Mouse (Mus musculus) c-Kit-positive CD71-positive TER-119-negative erythroid progenitor cells, embryonic 14.5 days (primary cell): ENCODE measurements at regions not wholly inside any gene's neighbourhood (a gene's known extent, or its start where the extent isn't known, plus 50 kb on each side); places are given as distances from the start of the nearest gene placed in this dataset.

Experiments used
- DNase-seq: peaks from one replicate; pipeline ENCODE4 v3.0.0-alpha.2; 2013; ENCODE audit warnings: low read depth

GRCm38 (mm10) chr12:77667151-77667874 is 429.4 kb downstream of the Fut8 start:
- no peak for DNase-seq

- peak; percentile 22 for DNase-seq
Measured at GRCm38 (mm10) chr12:77667875-77668204, 429.9 kb downstream of the Fut8 start.

GRCm38 (mm10) chr12:77670531-77670930 is 432.6 kb downstream of the Fut8 start:
- DNase-seq, result no peak

- DNase-seq, result no peak
Measured at GRCm38 (mm10) chr12:77674352-77674751, 436.4 kb downstream of the Fut8 start.

GRCm38 (mm10) chr12:77674755-77675154 is 436.8 kb downstream of the Fut8 start:
- peak; percentile 25 for DNase-seq

GRCm38 (mm10) chr12:77678040-77678439 is 440.1 kb downstream of the Fut8 start:
- no peak for DNase-seq

DNA sequence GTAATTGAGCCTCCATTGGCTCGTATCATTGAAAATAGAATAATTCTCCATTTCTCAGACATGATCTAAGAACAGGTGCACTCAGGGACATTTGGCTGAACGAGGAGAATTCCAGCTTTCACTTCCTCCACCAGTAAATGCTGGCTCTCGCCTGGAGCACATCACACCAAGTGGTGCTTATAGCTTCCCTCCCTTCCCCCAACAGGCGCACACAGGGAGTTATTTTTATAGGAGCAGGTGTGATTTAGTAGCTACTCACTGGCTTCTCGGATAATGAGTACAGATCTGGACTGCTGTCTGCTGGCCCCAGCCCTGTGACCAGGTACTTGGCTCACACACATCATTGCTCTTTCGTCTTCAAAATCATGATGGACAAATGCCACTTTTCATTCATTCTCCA is 456.2 kb downstream of the Fut8 start:
- DNase-seq, result no peak

GRCm38 (mm10) chr12:77696039-77696631 is 458.2 kb downstream of the Fut8 start:
- DNase-seq, result no peak

DNA sequence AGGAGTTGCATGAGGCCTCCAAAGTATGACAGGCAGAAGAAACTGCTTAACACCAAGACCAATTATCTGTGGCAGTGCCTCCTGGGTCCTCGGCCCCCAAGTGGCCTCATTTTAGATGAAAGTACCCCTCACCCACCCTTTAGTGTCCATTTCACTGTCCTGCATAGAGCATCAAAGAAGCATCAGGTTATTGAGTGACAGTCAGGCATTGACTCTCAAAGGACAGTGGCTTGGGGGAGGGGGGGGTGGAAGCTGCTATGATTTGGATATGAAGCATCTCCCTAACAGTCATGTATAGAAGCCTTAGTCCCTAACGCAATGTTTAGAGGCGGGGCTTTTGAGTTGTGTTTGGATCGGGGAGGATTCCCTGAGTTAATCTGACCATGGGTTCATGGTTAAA is 458.7 kb downstream of the Fut8 start:
- DNase-seq, result no peak

GRCm38 (mm10) chr12:77698088-77698487 is 460.2 kb downstream of the Fut8 start:
- DNase-seq, result no peak

GRCm38 (mm10) chr12:77699896-77700605 is 462.1 kb downstream of the Fut8 start:
- DNase-seq, result no peak

DNA sequence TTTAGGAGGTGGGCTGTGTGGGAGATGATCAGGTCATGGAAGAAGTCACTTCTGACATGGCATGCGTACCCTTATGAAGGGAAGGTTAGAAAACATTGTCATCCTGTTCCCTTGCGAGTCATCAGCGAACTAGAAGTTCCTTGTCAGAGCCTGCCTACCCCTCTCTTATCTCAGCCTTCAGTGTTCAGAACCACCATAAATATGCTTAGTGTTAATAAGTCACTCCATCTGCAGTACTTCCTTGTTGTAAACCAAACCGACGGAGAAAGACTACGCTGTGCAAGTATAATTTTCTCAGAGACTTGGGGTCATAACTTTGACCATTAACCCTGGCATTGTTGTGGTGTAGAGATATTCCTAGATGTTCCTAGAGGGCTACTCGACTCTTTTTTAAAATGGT is 477.6 kb downstream of the Fut8 start:
- DNase-seq, result no peak

DNA sequence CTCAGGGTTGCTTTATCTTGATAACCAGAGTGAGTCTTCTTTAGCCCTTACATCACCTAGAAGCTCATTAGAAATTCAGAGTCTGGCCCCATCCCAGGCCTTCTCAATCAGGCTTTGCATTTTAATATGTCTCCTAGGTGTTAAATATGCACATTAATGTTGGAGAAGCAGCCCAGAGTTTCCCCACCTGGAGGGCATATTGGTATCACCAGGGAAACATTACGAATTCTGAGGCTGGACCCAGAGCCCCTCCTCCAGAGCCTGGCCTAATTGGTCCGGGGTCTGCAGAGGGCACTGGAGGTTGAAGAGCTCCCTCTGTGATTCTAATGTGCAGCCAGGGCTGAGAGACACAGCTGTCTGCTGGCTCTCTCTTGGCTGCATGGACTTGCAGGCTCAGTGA is 478.1 kb downstream of the Fut8 start:
- DNase-seq, result no peak

- no peak for DNase-seq
Measured at GRCm38 (mm10) chr12:77727766-77728165, 466.3 kb upstream of the Gm6657 start.

DNA sequence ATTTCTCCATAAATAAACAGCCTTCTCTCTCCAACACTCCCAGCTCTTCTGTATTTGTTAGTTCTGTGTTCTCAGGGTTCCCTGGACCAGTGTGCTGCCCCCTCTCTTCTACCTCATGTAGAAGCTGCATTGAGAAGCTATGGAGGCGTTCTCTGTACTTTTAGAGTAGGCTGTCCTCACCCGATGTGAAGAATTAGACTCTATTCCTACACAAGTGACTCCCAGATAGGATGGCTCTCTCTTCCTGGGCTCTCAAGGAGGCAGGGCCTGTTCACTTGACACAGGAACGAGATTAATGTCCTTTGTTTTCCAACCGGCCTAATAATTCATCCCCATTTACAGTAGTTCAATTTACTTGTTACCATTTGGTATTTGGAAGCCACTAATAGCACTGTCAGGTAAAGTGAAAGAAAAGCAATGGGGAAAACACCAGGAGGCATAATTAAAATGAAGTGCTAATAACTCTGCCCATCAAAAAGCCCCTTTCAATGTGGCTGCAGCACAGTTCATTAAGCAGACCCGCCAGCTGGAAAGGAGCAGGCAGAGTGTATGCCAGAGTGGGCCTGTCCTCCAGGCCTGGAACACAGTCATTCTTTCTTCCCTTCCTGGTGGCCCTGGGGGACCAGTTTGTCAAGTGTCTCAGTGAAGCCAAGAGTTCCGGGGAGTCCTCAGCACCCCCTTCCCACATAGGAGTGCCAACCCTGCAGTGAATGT is 454.8 kb upstream of the Gm6657 start:
- DNase-seq, result no peak

GRCm38 (mm10) chr12:77742716-77743115 is 451.3 kb upstream of the Gm6657 start:
- DNase-seq, result no peak

DNA sequence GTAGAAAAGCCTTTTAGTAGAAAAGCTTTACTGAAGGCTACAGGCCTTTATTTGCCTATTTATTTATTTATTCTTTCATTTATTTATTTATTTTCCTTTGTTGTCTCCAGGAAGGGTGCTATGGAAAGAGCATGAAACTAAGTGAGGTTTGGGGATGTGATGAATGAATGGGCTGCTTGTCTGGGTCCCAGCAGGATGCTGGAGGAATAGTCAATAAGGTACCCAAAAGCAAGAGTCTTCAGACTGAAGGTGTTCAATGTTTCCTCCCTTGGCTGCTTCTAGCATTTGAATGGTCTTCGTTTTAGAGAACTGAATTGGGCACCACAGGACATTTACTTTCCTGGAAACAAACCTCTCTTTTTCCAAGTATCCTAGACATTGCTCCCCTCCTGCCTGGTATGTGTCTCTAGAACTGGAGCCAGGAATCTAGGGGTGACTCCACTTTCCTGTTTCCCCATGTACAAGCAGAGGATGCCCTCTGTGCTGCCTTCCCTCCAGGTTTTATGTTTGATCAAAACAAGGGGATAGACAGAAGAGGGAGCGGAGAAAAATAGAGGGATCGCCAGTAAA is 444.5 kb upstream of the Gm6657 start:
- no peak for DNase-seq

DNA sequence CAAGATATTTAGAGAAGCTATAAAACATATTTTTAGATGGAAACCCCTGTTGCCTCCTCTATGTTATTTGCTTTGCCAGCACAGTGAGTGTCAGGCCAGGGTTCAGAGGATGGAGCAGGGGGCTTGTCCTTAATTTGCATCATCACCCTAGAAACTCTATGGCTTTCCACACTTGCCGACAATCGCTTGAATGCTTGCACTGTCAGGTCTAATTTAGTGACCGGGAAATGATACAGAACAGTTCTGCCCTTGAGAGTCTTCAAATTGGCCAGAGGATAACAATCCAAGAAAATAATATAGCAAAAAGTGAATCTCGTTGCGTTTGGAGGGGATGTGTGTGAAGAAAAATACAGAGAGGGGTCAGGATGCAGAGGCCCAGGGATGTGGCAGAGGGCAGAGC is 441.9 kb upstream of the Gm6657 start:
- DNase-seq, result no peak

- no peak for DNase-seq
Measured at GRCm38 (mm10) chr12:77756021-77756420, 438.0 kb upstream of the Gm6657 start.

DNA sequence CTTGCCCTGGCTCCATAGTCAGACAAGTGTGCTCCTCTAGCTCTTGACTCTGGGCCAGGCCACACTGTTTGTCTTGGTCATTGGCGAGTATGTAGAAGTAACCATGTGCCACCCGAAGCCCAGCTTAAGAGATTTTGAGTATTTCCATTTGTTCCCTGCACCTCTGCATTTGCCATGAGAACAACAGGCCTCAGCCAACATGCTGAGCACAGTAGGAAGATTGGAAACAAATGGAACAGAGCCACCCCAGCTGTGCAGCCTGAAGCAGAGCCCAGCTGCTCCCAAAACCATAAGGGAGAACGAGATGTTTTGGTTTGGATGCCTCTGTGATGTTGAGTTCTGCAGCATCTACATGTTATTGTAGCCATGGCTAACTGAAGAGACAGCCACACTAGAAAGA is 433.1 kb upstream of the Gm6657 start:
- DNase-seq, result no peak

DNA sequence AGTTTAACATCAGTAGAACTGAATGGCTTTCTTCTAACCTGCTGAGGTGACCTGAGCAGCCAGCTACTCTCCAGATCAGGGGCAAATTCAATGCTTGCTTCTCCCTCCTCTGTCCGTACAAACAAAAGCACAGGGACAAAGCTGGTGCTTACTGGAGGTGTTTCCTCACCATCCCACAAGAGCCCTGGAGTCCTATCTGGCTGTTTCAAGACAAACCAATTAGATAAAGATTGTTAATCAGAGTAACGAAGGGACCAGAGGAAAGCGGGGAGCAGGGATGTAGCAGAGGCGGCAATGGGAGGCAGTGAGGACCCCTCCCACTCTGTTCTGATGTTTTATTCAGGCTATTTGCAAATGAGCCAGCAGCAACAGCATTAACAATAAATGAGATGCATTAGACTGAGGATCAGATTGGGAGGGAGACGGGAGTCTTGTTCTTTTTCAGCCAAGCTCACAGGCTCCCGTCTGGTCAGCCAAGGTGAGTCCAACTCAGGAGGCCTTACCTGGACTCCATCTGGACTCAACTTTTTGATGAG is 418.0 kb upstream of the Gm6657 start:
- DNase-seq, result no peak

DNA sequence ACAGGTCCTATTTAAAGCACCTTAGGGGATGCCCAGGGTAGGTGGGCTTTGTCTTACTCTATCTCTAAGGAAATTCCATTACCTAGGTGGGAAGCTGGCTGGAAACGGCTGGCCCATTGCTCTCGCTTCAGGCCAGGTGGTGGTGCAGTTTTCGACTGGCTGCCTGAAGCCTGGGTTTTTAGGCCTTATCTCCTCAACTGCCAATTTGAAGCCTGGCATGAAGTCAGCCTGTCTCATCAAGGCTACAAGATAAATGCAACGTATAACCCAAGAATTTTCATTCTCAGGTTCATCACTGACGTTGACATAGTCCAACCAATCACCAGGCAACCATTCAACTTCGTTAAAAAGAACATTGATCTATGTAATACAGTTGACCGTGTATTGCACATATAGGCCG is 417.3 kb upstream of the Gm6657 start:
- no peak for DNase-seq
